Mouse (Mus musculus) hindbrain, embryonic 10.5 days (tissue): ENCODE data around the gene Lrch3. TPM values are rescaled to one million over a fixed set of nuclear protein-coding genes. Genes with fewer than 3 reads are reported as not detected.

Experiments used
- DNase-seq: peaks from one replicate; pipeline ENCODE4 v3.0.0-alpha.2; 2017; ENCODE audit warnings: low spot score
- H3K27ac ChIP-seq: fragments of 300-500 bp; sonication (generic); 2 replicates; pipeline ENCODE4 v1.5.1; 2016; ENCODE audit warnings: mild to moderate bottlenecking, moderate library complexity
- H3K27me3 ChIP-seq: fragments of 300-500 bp; sonication (generic); 2 replicates; pipeline ENCODE4 v1.6.1; 2016; ENCODE audit warnings: mild to moderate bottlenecking; ENCODE audit not compliant: poor library complexity, insufficient read depth, severe bottlenecking
- H3K36me3 ChIP-seq: fragments of 300-500 bp; sonication (generic); 2 replicates; pipeline ENCODE4 v1.6.1; 2016; ENCODE audit warnings: mild to moderate bottlenecking, moderate library complexity
- H3K4me1 ChIP-seq: fragments of 300-500 bp; sonication (generic); replicated peaks from 2 replicates; pipeline ENCODE4 v1.6.1; 2016; ENCODE audit warnings: mild to moderate bottlenecking
- H3K4me3 ChIP-seq: fragments of 300-500 bp; sonication (generic); 2 replicates; pipeline ENCODE4 v1.5.1; 2016; ENCODE audit warnings: mild to moderate bottlenecking, moderate library complexity
- H3K9me3 ChIP-seq: fragments of 300-500 bp; sonication (generic); 2 replicates; pipeline ENCODE4 v1.6.1; 2016; ENCODE audit warnings: mild to moderate bottlenecking, moderate library complexity
- WGBS: fragments of 180-500 bp; shearing (Covaris S2); methylation state at CpG from one replicate; pipeline ENCODE4 v1.1.7; 2016; 5-methylcytosine and 5-hydroxymethylcytosine counted together
- polyA plus RNA-seq: library from polyadenylated mRNA; unstranded; fragments of >200 nt; fragmentation: Nextera tagmentation; extraction: Ambion mirVana; gene quantifications from 2 replicates; pipeline ENCODE4 v1.2.1, GENCODE M21; 2016

Lrch3 gene
- polyA plus RNA-seq, 1 experiment from 2014 or later: 30.3 TPM

DNA sequence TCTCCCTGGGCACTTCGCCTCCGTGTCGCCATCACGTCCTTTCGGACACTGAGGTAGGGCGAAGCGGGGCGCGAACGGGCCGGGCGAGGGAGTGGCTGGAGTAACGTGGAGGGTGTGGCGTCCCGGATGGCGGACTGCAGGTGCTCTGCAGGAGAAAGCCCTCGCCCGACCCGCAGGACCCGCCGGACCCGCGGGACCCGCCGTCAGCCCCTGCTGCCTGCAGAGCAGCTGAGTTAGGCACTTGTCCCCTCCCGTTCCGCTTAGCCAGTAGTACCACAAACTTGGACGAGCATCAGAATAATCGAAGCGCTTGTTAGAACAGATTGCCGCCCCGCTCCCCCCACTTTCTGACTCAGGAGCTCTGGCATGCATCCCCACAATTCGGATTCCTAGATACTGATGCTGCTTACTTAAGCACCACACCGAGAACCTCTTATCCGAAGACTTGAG lies 148.8 kb downstream of the Lrch3 start:
- Histone ChIP-seq H3K27ac (peak overlapping the region; percentile 93), H3K9me3 (no peaks in the 10 kb centered on the region), H3K27me3 (no peaks in the 10 kb centered on the region), H3K4me3 (peak overlapping the region; percentile 92), H3K4me1 (peaks cover 47% of the 10 kb centered on the region), H3K36me3 (peaks cover 53% of the 10 kb centered on the region)
- no peak for DNase-seq
- under 1% methylated on average over 35 of the region's 35 CpGs for WGBS

DNA sequence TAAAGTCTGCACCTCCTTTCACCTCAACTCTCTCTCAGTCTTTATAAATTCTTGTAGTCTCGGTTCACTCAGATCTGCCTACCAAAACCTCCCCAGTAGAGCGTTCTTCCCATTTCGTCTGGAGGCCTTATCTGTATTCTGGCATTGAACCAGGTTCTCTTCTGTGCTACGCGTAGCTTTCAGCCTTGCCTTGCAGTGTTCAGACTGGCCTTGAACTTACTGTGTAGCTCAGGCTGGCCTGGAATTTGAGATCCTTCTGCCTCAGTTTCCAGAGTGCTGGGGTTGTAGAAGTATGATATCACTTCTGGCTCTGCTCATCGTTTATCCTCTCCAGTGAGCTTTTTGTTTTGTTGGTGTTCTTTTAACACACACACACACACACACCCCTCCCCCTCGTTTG lies 149.4 kb downstream of the Lrch3 start:
- 35% methylated on average over 7 of the region's 7 CpGs for WGBS

DNA sequence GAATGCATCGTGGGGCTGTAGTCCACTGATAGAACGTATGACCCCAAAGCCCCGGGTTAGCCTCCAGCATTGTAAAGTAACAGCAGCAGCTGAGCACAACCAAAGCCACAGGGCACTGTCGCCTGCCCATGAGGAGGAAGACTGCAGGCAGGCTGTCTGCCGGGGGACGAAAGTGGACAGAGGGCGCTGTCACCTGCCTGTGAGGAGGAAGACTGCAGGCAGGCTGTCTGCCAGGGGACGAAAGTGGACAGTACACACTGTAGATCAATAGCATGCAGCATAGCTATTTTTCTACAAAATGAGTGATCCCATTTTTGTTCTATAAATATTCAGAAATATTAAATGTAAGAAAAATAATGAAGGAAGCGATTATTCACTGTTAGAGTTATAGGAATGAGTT lies 150.7 kb downstream of the Lrch3 start:
- Histone ChIP-seq H3K36me3 (peaks cover 53% of the 10 kb centered on the region), H3K27ac (no peak overlapping the region), H3K27me3 (no peaks in the 10 kb centered on the region), H3K9me3 (no peaks in the 10 kb centered on the region), H3K4me1 (peaks cover 30% of the 10 kb centered on the region), H3K4me3 (no peak overlapping the region)
- no peak for DNase-seq
- 71% methylated on average over 9 of the region's 9 CpGs for WGBS

More for the DNA sequence above, 149.4 kb downstream of the Lrch3 start:
- Histone ChIP-seq H3K9me3 (no peaks in the 10 kb centered on the region), H3K27me3 (no peaks in the 10 kb centered on the region), H3K4me1 (peaks cover 41% of the 10 kb centered on the region), H3K27ac (peak overlapping the region; percentile 93), H3K4me3 (peak overlapping the region; percentile 92), H3K36me3 (peaks cover 53% of the 10 kb centered on the region)
- no peak for DNase-seq

Other genes with a start within 250 kb of the Lrch3 start
- gene Muc4, start 178.2 kb upstream of the Lrch3 start, polyA plus RNA-seq: 0.56 and 0.63 TPM in 2 replicates
- 0.09 TPM in 1 of 2 replicates, not detected in the other for gene Muc20, start 116.7 kb upstream of the Lrch3 start, polyA plus RNA-seq
- not detected in 2 replicates for gene Smbd1, start 103.6 kb upstream of the Lrch3 start, polyA plus RNA-seq
- 78.1 and 97.4 TPM in 2 replicates for gene Fyttd1, start 36.6 kb upstream of the Lrch3 start, polyA plus RNA-seq
- gene Rubcn, start 36.3 kb upstream of the Lrch3 start, polyA plus RNA-seq: 21.7 and 22.6 TPM in 2 replicates
- gene Iqcg, start 142.1 kb downstream of the Lrch3 start, polyA plus RNA-seq: 5.0 and 5.6 TPM in 2 replicates
- gene Rpl35a, start 142.4 kb downstream of the Lrch3 start, polyA plus RNA-seq: 860 and 944 TPM in 2 replicates
- 2.3 and 4.7 TPM in 2 replicates for gene Lmln, start 148.4 kb downstream of the Lrch3 start, polyA plus RNA-seq